Mouse (Mus musculus): ENCODE measurements around the gene Ttc38.
"Not testable (repeated sequence)": the region's sequence is repeated elsewhere in the genome, so short reads cannot be mapped to it uniquely, and the experiment has no call there.

Ttc38 gene

DNA sequence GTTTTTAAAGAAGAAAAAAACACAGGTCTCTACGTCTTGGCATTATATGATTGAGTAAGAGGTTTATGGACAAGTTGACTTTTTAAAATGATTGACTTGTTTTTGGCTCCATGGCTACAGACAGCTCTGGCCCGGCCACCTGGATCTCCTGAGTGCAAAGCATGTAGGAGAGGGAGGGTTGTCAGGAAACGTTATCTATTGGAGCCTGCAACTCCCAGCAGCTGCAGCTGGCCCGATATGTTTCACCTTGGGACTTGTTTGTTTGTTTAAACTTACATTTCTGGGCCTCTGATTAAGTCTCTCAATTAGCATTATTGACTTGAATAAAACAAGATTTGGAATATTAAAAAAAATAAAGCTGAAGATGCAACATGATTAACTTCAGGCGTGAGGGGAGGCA, 5.4 kb upstream of the Ttc38 start:
- DNase-seq: peak; percentile 59

DNA sequence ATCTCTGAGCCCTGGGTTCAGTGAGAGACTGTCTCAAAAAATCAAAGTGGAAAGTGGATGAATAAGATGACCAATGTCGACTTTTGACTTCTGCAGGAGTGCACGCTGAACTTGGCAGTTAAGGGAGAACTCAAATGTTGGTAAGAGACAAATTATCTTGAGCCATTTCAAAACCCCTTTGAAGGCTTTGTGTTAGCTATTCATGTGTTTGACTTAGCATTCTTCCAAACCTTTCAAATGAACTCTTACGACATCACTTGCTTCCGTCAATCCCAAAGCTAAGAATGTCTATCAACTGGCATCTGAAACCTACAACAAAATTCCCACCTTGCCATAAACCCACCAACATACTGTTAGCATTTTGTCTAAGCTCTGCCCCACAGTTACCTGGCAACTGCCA, 4.0 kb upstream of the Ttc38 start:
- DNase-seq: no peak

DNA sequence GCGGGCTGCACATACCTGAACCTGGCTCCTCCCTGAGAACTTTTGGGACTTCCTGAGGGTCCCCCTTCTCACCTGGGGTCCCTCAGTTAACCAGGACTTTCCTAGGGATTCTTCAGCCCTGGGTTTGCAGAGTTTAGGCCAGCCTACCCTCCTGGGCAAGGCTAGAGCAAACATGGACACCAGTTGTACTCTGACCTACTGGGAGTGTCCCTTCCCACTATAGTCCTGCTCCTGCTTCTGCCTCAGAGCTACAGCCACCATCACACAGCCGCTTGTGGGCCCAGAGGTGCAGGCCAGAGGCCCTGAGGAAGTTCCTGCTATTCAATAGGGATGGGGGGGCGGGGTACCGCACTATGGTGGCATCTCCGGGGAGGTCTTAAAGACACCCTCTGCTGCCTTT, 2.6 kb upstream of the Ttc38 start:
- DNase-seq: no peak

DNA sequence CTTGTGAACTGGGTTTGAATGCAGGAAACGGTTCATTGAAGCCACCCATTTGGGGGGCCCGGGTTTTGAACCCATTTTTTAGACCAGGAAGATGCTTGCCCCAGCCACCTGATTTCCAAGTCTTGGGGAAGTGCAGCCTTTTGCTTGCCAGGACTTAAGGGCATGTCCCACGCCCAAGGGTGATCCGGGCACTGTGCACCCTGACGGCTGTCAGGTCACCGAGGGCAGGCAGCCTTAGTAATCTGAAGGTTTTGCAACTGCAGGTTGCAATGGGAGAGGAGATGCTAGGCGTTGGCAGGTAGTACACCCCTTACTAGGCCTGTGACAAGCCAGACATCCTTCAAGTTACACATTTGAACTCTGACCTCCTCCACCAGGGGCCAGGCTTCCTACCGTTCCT, 493 bp downstream of the Ttc38 start:
- no peak for DNase-seq

DNA sequence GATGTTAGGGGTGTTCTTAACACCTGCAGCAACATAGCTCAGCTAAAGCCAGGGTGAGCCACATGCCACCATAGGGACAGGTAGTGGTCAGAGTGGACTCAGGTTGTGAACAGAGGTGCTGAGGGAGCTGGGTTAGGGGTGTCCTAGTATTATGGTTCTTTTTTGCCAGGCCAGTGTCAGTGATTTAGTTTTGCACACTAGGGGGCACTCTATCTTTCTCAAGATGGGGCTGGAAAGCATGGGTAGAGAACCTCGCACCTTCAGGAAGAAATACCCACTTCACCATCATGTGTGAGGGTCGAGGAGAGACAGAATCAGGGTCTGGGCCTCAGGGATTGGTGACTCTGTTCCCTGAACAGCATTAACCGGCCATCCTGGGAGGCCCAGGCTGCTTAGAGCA, 3.2 kb downstream of the Ttc38 start:
- DNase-seq: no peak

DNA sequence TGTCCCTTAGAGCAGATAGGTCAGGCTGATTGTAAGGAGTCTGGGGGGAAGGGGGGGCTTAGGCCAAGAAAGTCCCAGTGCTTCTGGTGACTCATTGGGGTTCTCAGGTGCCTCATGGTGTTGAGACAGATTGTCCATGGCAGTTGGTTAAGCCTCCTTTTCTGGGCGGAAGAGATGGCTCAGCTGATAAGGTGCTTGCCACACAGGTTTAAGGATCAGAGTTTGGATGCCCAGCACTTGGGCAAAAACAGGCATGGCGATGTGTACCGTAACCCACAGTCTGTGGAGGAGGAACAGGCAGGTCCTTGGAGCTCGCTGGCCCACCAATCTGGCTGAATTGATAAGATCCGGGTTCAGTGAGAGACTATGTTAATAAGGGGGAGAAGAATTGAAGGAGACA, 4.8 kb downstream of the Ttc38 start:
- no peak for DNase-seq

DNA sequence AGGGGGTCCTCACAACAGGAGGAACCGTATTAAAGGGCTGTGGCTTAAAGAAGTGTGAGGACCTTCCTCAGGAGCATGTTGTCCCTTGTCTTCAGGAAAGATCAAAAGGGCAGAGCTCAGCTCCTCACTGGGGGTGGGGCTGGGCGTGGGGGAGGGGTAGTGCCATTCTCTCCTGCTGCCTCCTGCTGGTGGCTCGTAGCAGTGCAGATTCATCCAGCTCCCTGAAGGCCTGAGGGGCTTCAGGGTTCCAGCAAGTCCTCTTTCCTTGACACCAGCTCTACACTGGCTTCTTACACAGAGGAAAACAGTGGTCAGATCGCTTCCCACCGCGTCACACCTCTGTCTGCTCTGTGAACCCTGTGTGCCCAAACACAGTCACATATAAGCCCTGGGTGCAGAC, 8.9 kb downstream of the Ttc38 start:
- peak; percentile 49 for DNase-seq

DNA sequence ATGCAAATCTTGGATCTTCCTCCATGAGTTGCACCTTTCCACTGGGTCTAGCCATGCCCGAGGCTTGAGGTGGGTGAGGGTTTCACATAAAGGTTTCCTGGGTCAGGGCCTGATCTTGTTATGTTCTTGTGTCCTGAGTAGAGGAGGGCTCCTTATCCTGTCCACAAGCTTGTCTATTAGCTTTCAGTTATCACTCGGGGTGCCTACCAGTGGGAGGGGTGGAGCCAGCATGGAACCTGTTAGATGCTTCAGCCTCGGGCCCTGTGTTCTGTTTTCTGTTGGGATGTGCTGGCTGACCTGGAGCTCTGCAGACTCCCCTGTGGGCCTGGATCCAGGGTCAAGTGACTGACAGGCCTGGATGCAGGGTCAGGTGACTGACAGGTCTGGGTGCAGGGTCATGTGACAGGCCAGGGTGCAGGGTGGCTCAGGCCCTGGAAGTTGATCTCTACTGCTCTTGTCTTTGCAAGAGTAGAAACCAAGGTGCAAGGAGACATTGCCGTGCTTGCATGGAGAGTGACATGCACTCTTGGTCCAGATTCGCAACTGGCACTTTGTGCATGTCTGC, 9.8 kb downstream of the Ttc38 start:
- DNase-seq: no peak

DNA sequence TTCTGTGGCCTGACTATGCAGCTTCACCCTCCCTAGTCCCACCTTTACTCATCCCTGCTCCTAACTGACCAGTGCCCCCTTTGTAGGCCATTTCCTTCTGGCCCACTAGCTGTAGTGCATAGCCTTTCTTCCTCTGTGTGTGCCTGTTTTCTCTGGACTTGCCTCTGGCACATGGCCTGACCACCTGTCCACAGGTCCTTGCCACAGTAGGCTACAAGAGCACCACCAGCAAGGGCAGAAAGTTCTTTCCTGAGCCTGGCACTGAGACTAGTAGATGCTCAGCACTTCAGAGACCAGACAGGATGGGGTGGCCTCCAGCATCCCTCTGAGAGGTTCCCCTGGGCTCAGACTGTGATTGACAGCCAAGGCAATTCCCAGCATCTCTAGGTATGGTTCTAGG, 13.0 kb downstream of the Ttc38 start:
- DNase-seq: no peak

DNA sequence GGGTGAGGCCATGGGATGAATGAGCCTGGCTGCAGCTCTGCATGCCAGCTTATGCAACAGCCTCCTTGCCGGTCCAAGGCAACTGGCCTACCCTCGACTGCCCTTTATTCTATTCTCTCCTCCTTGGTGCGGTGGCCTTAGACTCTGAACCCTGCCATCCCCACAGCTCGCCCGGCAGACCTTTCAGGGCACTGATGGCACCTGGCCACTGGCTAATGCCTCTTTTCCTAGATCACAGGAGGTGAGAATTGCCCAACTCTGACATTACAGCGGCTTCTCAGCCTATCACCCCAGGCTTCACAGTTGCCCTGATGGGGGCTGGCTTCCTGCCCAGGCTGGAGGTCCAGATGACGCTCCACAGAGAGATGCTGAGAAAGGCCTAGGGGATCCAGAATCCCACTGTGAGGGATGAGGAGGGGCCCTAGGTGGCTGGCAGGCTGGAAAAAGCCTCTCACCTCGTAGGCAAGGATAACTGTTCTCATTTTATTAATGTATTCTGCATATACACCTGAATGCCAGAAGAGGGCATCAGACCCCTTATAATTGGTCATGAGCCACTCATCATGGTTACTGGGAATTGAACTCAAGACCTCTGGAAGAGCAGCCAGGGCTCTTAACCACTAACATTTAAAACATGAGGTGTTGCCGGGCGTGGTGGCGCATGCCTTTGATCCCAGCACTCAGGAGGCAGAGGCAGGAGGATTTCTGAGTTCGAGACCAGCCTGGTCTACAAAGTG, 19.7 kb downstream of the Ttc38 start:
- no peak for DNase-seq

DNA sequence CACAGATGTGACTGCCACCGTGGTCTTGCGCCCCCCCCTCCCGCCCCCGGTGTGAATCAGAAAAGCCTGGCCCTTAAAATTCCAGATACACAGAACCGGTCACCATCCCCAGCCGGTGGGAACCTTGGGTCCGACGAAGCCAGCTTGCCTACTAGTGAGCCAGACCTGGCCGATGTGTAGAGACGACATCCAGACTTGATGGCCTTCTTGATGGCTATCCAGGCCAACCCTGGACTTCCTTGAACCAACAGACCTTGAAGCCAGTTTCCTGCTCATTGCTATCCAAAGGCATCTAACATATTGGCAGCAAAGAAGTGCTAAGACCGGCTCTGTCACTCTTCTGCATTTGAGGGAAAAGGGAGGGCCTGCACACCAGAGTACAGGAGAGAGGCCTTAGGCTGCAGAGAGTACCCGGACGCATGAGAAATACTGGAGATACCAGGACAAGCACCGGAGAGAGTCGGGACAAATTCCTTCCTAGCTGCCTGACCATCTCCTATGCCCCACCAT, 26.9 kb downstream of the Ttc38 start:
- no peak for DNase-seq

DNA sequence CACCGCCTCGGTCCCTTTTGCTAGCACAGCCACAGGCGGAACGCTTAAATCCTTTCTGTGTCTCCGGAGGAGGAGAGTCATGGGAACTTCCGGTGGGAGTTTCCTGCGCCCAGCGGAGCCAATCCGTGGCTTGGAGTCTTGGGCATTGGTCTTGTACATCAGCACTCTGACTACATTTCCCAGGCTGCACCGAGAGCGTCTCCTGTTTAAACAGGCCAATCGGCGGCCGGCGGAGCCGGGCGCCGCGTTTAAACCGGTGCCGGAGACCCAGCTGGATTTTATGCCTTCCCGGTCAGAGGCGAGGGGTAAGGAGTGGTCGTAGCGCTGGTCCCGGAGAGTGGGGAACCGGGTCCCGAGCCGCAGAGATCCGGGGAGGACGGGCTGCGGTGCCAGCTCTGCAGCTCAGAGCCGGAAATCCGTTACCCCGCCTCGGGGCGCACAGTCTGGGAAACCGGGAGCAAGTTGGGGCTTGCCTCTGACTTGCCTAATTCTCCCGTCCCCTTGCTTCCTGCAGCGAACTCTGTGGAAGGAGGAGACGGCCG, 27.5 kb downstream of the Ttc38 start, which contains the start of gene Gtse1:
Gtse1 (plus strand) TSS at position 256 of the 542 bp plus-strand sequence.
- DNase-seq: peak; percentile 94

DNA sequence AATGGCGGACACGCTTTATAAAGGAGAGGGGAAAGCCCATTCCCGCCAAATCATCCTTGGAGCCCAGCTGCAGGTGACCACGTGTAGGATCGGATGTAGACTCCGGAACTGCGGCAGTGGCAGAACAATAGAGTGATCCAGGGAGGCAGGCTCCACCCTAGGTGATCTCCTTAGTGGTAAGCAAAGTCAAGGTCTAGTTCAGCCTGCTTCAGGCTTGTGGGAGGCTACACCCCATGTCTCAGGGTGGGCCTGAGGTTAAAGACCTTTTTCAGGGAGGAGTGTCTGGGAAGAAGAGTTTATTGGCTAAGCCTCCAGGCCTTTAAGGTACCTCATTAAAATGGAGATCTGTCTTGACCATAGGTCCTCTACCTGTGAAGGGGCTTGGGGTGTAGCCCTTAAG, 33.8 kb downstream of the Ttc38 start:
- DNase-seq: not testable (repeated sequence)

DNA sequence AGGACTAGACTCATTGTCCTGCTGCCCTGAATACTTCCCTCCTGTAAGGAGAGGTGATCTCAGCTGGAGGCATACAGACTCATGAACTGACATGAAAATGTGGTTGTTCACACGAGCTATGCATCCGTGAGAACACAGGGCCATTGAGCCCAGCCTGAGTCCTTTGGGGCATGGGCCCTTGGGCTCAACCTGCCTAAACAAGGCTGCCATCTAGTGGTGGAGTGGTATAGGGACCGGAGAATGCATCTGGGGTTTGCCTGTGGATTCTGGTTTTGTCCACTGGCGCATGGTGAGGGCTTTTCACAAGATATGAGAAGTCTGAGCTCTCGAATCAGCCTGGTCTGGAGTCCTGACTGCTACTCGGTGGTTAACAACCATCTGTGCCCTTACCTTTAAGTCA, 35.6 kb downstream of the Ttc38 start:
- peak; percentile 67 for DNase-seq

DNA sequence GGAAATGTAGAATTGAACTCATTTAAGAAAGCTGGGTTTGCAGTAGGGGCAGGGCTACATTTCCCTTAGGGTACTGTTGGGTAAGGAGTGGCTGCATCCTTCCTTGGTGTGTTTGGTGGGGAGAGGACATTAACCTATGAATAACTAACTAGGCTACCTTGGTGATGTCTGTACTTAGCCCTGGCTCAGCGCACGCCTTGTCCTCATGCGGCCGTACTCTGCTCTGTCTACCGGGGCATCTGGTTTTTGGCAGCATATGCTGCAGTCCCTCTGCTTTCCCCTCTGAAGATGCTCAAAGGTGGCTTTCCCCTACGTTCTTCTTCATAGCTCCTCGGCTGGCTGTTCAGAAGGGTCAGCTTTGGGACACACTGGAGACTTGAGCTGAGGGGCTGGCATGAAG, 45.2 kb downstream of the Ttc38 start:
- no peak for DNase-seq

DNA sequence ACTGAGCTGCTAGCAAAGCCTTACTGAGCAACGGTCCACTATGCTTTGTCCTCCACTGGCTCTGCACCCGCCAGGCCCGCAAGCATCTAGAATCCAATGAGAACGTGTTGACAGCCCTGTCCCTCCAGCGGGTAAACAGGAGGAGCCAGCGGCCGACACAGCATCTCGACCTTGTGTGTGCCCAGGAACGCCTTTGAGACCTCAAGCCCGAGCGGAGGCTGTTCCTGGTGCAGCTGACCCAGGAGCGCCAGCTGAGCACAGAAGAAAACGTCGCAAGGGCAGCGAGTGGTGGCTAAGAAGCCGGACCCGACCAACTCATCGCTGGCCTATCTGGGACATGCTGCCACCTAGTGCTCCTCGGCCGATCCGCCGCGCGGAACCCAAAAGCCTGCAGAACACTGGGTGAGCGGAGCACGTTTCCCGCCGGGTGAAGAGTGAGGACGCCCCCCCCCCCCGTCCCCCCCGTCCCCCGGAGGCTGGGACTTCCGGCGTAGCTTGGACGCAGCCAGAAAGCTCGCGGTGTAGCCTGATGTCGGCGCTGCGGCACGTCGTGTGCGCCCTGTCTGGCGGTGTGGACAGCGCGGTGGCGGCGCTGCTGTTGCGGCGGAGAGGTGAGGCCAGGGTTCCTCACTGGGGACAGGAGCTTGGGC, 46.9 kb downstream of the Ttc38 start, which contains the start of gene Trmu:
Trmu (plus strand) TSS at position 465 of the 650 bp plus-strand sequence.
- DNase-seq: peak; percentile 93

DNA sequence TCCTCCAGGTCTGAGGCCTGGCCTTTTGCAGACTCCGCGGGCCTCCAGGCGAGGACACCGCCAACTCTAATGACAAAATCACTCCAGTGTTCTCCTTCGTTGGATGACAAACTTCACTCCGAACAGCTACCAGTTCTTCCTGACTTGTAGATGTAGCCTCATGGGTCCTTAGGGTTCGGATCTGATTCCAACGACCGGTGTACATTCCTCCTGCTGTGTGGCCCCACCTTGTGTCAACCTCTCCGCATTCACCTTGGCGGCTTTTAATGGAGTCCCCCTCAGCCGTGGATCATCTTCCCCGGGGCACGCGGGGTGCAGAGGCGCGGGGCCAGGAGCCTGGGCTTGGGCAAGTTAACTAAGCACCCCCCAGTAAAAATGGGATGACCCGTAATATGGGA, 47.4 kb downstream of the Ttc38 start:
- DNase-seq: no peak

DNA sequence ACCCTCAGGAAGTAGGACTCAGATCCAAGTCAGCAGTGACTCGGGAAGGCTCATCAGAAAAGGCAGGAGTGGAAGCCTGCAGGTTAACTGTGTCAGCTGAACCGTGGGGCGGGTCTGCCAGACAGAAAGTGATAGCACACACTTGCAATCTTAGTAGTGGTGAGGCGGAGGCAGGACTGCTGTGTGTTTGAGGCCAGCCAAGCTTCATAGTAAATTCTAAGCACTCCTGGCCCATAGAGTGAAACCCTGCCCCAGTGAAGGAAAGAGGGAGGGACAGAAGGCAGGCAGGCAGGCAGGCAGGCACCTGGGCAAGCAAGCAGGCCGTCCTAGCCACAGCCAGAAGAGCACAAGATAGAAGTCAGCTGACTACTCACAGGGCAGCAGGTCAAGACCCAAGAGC, 53.5 kb downstream of the Ttc38 start:
- no peak for DNase-seq

DNA sequence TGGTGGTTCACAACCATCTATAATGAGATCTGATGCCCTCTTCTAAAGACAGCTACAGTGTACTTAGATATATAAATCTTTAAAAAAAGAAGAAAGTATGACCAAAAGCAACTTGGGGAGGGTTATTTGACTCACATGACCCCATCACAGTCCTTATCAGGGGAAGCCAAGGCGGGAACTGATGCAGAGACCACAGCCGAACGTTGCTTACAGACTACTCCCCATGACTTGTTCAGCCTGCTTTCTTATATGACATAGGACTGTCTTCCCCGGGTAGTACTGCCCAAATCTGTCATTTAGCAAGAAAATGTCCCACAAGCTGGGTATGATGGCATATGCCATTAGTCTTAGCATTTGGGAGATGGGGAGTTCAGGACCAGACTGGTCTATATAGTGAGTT, 57.1 kb downstream of the Ttc38 start:
- DNase-seq: no peak

DNA sequence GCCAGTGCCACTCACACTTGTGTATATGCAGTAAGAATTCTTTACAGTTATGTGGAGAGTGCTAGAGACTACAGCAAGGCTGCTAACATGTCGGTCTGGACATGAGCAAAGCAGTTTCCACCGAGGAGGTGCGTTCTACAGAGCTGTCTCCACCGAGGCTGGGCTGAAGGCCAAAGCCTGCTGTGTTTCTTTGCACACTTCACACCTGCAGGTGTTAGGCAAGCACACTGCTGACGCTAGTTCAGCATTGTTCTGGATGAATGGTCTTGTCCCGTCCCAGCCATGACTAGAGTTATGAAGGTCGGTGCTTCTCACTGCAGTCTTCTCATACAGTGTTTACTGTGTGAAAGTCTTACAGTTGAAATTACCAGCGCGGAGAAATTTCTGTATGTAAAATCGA, 59.9 kb downstream of the Ttc38 start:
- DNase-seq: no peak

DNA sequence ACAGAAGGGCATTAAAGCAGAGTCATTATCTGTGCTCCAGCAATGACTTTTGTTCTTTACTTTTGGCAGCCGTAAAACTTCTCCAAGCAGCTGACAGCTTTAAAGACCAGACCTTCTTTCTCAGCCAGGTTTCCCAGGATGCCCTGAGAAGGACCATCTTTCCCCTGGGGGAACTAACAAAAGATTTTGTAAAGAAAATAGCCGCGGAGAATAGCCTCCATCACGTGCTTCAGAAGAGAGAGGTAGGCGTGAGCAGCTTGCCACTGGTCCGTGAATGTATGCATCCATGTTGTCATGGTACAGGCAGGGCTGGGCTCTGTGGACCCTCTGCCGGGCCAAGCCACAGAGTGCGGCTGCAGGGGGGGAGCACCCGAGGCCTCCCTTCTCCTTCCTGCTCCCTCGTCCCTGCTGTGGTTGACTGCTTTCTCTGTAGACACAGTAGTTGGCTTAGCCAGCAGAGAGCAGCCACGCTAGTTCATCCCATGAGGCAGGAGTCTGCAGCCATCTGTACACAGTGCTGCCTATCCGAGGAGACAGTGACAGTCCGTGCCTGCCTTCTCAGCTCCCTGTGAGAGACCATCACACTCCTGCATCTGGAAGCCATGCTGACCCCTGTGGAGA, 60.5 kb downstream of the Ttc38 start:
- DNase-seq: no peak

DNA sequence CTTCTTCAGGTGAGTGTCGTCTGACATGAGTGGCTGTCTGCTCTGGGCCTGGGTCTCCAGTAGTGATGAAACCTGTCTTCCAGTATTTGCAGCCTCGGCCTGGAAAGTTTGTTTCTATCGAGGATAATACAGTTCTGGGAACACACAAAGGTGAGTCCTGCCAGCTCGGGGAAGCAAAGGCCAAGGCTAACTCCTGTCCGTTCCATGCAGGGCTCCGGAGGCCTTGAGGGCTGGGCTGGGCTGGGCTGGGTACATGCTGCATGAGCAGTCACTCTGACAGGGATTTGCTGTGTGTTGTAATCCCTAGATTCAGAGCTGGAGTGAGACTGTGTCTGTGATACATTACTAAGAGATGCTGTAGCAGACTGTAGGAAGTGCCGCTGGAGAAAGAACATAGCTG, 61.8 kb downstream of the Ttc38 start:
- DNase-seq: no peak

DNA sequence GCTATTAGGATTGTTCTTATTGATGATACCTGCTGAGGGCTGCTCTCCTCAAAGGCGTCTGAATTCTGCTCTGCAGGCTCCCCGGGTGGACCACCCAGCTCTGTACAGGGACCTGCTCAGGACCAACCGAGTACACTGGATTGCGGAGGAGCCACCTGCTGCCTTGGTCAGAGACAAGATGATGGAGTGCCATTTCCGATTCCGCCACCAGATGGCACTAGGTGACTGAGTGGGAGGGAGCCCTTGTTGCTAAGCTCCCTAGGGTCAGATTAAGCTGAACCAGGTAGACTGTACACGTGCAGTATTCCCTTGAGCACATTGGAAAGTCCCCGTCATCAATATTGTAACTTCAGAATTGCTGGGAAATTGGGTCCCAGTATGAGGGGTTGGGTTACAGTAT, 64.2 kb downstream of the Ttc38 start:
- peak; percentile 78 for DNase-seq

Data from liver (tissue).